Mouse (Mus musculus): Measurements from ENCODE around the gene Mgrn1.

DNA sequence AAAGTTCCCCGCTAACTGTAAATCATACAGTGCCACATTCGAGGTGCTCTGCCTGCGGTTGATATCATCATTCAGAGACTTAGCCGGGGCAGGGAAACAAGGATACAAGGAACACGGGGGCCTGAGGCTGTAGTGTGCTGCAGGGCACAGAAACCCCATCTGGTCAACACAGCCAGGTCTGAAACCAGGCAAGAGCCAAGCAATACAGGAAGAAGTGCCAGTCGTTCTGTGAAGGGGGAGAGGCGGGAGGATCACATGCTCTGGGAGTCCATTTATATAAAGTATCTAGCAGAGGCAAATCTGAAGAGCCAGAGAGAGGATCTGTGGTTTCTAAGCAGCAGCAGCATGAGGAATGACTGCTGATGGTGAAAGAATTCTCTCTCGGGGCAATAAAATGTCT, 45.8 kb upstream of the Mgrn1 start:
- no peak for TF ChIP-seq CTCF (IDR thresholded peaks at IDR 0.05; ENCODE audit: low read depth)
- TF ChIP-seq EP300 (IDR thresholded peaks at IDR 0.05; ENCODE audit: low read depth): no peak

Data from liver, postnatal 0 days (tissue).